Mouse (Mus musculus) urinary bladder, adult 18-20 months (tissue): ENCODE measurements around the gene Gm37240.
A peak's percentile ranks its signal among the peaks of the same experiment; 100 is the strongest.
"Not testable (repeated sequence)": the region's sequence is repeated elsewhere in the genome, so short reads cannot be mapped to it uniquely, and the experiment has no call there.

Experiments used
- DNase-seq, 2 experiments: peaks; one replicate each; pipeline ENCODE4 v3.0.0; 2022; ENCODE audit warnings: low spot score in 2 of 2, mixed read lengths in 2 of 2

The Gm37240 gene

GRCm38 (mm10) chr3:85887239-85887827, at the start of gene Gm37240, which contains the start of gene Glt28d2:
Gm37240 (minus strand) TSS chr3:85887518.
Glt28d2 (minus strand) TSS chr3:85887516.
- DNase-seq: peak; percentile 82 to 86

GRCm38 (mm10) chr3:85933586-85933985, 46.3 kb upstream of the Gm37240 start:
- no peak for DNase-seq

GRCm38 (mm10) chr3:85931859-85932258, 44.5 kb upstream of the Gm37240 start:
- DNase-seq: peak; percentile 6 to 15

- no peak for DNase-seq
These were observed 43.4 kb upstream of the Gm37240 start for GRCm38 (mm10) chr3:85930671-85931255.

GRCm38 (mm10) chr3:85929711-85930110, 42.4 kb upstream of the Gm37240 start:
- DNase-seq: no peak

GRCm38 (mm10) chr3:85928140-85928611, 40.9 kb upstream of the Gm37240 start:
- DNase-seq: no peak

GRCm38 (mm10) chr3:85927296-85927695, 40.0 kb upstream of the Gm37240 start:
- DNase-seq: no peak

GRCm38 (mm10) chr3:85923954-85924945, 36.9 kb upstream of the Gm37240 start:
- DNase-seq: peak; percentile 66 to 83

GRCm38 (mm10) chr3:85923343-85923742, 36.0 kb upstream of the Gm37240 start:
- no peak for DNase-seq

- DNase-seq: no peak
These were observed 35.0 kb upstream of the Gm37240 start for GRCm38 (mm10) chr3:85922331-85922730.

- not testable (repeated sequence) for DNase-seq
These were observed 33.4 kb upstream of the Gm37240 start for GRCm38 (mm10) chr3:85920671-85921070.

- peak in 1 of 2 experiments; percentile 4 for DNase-seq
These were observed 30.3 kb upstream of the Gm37240 start for GRCm38 (mm10) chr3:85917600-85917999.

GRCm38 (mm10) chr3:85914806-85915205, 27.5 kb upstream of the Gm37240 start:
- DNase-seq: no peak

- DNase-seq: no peak
These were observed 19.8 kb upstream of the Gm37240 start for GRCm38 (mm10) chr3:85907136-85907535.

GRCm38 (mm10) chr3:85904371-85904770, 17.1 kb upstream of the Gm37240 start:
- no peak for DNase-seq

GRCm38 (mm10) chr3:85895020-85895419, 7.7 kb upstream of the Gm37240 start:
- DNase-seq: no peak

GRCm38 (mm10) chr3:85891571-85891970, 4.3 kb upstream of the Gm37240 start:
- DNase-seq: no peak

GRCm38 (mm10) chr3:85888221-85888671, 928 bp upstream of the Gm37240 start:
- peak; percentile 5 to 22 for DNase-seq

- peak in 1 of 2 experiments; percentile 41 for DNase-seq
These were observed 581 bp downstream of the Gm37240 start for GRCm38 (mm10) chr3:85886636-85887238.

GRCm38 (mm10) chr3:85885906-85886305, 1.4 kb downstream of the Gm37240 start:
- no peak for DNase-seq

GRCm38 (mm10) chr3:85880687-85881086, 6.6 kb downstream of the Gm37240 start:
- DNase-seq: peak; percentile 39 to 54

- DNase-seq: no peak
These were observed 7.2 kb downstream of the Gm37240 start for GRCm38 (mm10) chr3:85880068-85880467.
